Mouse (Mus musculus) brown adipose tissue, adult 24 weeks (tissue): ENCODE results near the gene Prok2. TPM values are rescaled to one million over a fixed set of nuclear protein-coding genes. Genes with fewer than 3 reads are reported as not detected.

ENCODE experiments used
- H3K27ac ChIP-seq: fragments of 200-500 bp; replicated peaks from 2 replicates; pipeline ENCODE4 v1.5.1; 2012; ENCODE audit warnings: low read depth, mild to moderate bottlenecking, low read length
- H3K4me1 ChIP-seq: fragments of 200-500 bp; 2 replicates; pipeline ENCODE4 v1.6.1; 2012; ENCODE audit warnings: low read length, mixed read lengths; ENCODE audit not compliant: control insufficient read depth, insufficient read depth, insufficient read length
- H3K4me3 ChIP-seq: fragments of 200-500 bp; 2 replicates; pipeline ENCODE4 v1.5.1; 2012; ENCODE audit warnings: low read depth, mild to moderate bottlenecking, low read length, moderate library complexity; ENCODE audit not compliant: insufficient read depth
- polyA plus RNA-seq: library from polyadenylated mRNA; stranded (reverse); fragments of >200 nt; gene quantifications from 2 replicates; pipeline ENCODE4 v1.2.4, GENCODE M21; 2012; ENCODE audit not compliant: missing spikeins, insufficient read depth, insufficient read length

Prok2 gene
- polyA plus RNA-seq, 1 experiment = not detected

DNA sequence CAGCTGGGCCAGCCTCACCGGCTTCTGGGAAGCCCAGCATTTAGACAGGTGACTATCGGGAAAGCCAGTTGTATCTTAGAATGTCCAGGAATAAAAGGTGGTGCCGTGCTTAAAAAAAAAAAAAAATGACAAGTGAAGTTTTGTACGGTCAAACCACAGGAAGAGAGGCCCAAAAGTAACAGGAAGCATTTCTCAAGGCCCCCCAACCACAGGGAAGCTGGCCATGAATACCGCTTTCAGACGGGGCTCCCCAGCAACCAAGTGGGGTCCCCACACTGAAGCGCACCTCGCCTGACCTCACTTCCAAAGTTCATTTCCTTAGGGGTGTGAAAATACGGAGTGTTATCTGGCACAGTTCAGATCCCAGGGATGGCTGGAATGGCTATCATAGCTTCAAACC is 5.2 kb downstream of the Prok2 start:
- Histone ChIP-seq H3K4me1 (no peaks in the 10 kb centered on the region), H3K27ac (no peak overlapping the region), H3K4me3 (no peak overlapping the region)

DNA sequence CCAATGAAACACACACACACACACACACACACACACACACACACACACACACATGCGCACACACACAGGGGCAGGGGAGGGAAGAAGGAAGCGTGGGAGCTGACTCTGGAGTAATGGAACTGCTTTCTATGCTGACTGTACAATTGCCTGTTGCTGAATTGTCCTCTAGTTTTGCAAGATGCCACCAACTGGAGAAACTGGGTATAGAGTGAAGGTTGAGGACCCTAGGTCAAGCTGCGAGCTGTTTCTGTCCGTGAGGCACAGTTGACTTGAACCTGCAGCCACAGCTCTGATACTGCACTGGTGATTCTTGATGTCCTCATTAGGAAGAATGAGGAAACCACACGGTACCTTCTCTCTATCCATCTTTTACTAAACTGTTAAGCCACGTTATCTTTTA is 10.3 kb downstream of the Prok2 start:
- Histone ChIP-seq H3K27ac (no peak overlapping the region), H3K4me3 (no peak overlapping the region), H3K4me1 (no peaks in the 10 kb centered on the region)

DNA sequence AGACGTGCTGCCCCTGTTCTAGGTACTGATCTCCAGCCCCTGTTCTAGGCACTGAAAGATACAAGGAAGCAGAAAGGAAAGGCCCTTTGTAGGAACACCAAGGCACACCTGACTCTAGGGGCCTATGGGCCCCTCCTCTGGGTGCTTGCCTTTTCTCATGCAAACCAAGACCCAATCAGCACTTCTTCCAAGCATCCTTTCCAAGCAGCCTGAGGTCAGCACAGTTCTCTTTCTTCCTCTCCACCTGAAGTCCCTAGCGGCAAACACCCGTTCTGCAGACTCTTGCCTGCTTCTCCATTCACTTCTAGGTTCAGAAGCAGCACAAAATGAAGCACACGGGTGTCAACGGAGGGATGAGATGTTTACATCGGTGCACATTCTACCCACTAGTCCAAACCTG is 11.0 kb downstream of the Prok2 start:
- no peak overlapping the region for H3K4me3 ChIP-seq
- H3K4me1 ChIP-seq = no peaks in the 10 kb centered on the region
- no peak overlapping the region for H3K27ac ChIP-seq

DNA sequence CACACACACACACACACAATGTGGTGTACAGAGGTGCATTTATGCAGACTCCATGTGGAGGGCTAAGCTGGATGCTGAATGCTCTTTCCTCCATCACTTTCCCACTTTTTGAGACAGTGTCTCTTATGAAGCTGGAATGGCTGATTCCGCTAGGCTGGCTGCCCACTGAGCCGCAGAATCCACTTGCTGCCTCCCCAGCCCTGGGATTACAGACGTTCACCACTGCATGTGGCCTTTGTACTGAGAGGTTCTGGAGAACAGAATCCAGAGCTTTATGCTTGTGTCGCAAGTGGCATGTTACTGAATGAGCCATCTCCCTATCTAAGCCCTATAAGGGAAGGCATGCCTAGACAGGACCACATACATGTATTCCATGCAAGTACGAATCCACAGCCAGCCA is 12.9 kb downstream of the Prok2 start:
- no peaks in the 10 kb centered on the region for H3K4me1 ChIP-seq
- H3K27ac ChIP-seq = no peak overlapping the region
- no peak overlapping the region for H3K4me3 ChIP-seq

DNA sequence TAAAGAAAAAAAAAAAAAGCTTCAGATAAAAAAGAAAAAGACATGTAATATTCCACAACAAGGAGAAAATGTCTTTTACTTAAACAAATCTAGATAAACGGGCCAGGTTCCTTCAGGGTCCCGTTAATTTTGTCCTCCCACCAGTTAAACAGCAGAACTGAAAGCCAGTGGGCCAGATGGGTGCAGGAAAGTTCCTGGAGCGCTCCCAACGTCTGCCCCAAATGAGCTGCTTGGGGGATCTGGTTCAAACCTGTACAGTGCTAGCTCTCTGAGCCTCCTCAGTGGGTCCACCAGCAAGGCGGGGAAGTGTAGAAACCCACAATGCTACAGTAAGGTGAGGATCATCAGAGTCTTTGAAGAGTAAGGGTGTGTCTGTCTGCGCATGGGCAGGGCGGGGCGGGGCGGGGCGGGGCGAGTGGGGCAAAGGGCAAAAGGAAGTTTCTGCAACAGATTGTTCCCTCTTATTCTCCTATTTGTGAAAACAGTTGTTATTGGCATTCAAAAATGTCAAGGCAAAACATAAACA is 14.6 kb downstream of the Prok2 start:
- no peaks in the 10 kb centered on the region for H3K4me1 ChIP-seq
- no peak overlapping the region for H3K27ac ChIP-seq
- H3K4me3 ChIP-seq = no peak overlapping the region

DNA sequence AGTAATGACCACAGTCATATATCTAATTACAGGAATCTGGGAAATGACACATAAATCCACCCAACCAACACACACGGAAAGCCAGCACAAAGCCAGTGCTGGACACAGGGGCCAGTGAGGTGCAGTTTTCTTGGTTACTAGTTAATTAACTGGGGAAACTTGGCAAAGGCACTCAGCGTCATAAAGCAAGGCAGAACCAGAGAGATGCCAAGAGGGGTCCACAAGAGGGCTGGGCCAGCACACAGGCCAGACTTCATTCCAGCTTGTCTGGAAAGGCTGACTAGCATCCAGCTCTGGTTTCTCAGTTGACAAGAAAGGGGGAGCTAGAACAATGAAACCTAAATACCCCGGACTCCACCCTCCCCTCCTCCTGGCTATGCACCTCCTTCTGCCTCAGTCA is 25.7 kb downstream of the Prok2 start:
- H3K4me1 ChIP-seq = no peaks in the 10 kb centered on the region
- no peak overlapping the region for H3K4me3 ChIP-seq

DNA sequence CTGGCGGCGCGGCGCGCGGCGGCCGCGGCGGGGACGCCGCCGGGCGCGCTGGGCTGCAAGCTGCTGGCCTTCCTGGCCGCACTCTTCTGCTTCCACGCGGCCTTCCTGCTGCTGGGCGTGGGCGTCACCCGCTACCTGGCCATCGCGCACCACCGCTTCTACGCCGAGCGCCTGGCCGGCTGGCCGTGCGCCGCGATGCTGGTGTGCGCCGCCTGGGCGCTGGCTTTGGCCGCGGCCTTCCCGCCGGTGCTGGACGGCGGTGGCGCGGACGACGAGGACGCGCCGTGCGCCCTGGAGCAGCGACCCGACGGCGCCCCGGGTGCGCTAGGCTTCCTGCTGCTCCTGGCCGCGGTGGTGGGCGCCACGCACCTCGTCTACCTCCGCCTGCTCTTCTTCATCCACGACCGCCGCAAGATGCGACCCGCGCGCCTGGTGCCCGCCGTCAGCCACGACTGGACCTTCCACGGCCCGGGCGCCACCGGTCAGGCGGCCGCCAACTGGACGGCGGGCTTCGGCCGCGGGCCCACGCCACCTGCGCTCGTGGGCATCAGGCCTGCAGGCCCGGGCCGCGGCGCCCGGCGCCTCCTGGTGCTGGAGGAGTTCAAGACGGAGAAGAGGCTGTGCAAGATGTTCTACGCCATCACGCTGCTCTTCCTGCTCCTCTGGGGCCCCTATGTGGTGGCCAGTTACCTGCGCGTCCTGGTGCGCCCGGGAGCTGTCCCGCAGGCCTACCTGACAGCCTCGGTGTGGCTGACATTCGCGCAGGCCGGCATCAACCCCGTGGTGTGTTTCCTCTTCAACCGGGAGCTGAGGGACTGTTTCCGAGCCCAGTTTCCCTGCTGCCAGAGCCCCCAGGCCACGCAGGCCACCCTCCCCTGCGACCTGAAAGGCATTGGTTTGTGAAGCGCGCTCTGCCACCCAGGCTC is 33.0 kb downstream of the Prok2 start:
- H3K27ac ChIP-seq = no peak overlapping the region
- peak overlapping the region; percentile 68 for H3K4me3 ChIP-seq
- no peaks in the 10 kb centered on the region for H3K4me1 ChIP-seq

More for the DNA sequence above, 25.7 kb downstream of the Prok2 start:
- H3K27ac ChIP-seq = no peak overlapping the region

DNA sequence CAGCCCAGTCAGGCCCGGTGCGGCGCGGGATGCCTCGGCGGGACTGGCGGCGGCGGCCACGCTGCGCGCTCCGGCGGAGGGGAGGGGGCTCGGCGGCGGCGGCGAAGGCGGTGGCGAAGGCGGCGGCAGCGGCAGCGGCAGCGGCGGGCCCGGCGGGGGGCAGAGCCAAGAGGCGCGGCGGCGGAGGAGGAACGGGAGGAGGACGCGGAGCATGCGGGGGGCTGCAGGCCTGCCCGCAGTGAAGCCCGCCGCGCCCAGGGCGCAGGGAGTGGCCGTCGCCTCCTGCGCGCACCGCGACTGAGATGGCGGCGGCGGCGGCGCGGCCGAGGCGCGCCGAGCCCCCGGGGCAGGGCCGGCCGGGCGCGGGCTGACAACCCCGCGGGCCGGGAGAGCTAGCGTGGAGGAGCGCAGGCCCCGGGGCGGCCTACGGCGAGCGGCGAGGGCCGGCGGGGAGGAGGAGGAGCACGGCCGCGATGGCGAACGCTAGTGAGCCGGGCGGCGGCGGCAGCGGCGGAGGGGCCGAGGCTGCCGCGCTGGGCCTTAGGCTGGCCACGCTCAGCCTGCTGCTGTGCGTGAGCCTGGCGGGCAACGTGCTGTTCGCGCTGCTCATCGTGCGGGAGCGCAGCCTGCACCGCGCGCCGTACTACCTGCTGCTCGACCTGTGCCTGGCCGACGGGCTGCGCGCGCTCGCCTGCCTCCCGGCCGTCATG is 33.8 kb downstream of the Prok2 start, which contains the start of gene Gpr27:
Gene Gpr27, plus strand, starts transcription at position 474 of the 710 bp plus-strand sequence.
- Histone ChIP-seq H3K4me1 (no peaks in the 10 kb centered on the region), H3K4me3 (peak within 1 kb of the TSS; percentile 68), H3K27ac (no peak within 1 kb of the TSS)

DNA sequence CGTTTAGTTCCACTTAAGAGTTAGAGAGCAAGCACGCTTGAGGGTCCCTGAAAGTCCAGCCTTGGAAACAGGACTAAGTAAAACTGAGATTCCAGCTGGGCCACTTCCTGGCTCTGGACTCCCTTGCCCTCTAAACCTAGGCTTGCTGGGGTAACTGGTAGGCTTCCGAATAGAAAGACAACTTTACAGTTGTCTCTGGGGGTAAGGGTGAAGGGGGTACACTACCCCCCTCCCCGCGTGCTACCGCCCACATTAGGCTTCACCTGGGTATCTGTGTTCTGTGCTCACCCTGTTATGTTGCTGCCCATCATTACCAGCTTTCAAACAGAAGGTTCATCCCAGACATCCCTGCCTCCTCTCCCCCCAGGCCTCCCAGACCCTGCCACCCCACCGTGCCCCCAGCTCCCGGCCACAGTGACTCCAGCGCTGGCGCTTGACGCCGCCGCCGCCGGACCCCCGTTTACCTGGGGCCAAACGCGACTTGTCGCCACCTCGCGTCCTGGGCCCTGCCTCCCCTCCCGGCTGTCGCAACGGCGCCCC is 34.5 kb downstream of the Prok2 start:
- H3K4me1 ChIP-seq = no peaks in the 10 kb centered on the region
- H3K4me3 ChIP-seq = peak overlapping the region; percentile 68
- H3K27ac ChIP-seq = no peak overlapping the region

DNA sequence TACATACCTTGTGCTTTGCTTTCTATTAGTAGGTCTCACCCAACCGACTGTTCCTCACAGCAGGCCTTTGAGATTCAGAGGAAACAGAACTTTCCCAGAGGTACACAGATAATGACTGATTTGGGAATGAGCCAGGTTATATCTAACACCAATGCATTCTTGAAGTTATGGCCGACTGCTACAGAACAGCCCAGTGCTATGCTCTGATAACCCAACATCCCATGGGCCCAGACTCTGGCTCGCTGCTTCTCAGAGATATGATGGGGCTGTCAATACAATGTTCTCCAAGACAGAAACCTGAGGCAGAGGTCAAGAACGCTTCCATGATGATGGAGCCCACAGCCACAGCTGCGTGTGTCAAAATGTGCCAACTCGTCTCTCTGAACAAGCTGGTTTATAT is 37.7 kb downstream of the Prok2 start:
- Histone ChIP-seq H3K4me1 (no peaks in the 10 kb centered on the region), H3K27ac (no peak overlapping the region), H3K4me3 (no peak overlapping the region)

DNA sequence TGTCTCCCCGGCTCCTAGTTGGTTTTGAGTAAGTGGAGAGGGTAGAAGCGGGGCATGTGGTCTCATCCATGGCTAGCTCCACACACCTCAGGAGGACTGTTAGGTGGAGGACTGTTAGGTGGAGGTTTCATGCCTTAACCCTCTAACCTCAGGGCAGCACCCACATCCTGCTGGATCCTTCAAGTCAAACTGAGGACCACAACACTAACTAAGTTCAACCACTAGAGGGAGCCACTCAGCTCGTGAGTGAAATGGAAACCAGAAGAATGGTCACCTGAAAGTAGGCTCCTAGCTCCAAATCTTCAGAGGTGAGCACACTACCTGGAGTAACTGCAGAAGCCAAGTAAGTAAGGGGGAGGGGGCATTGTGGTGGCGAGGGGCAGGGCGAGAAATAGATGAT is 41.3 kb downstream of the Prok2 start:
- no peak overlapping the region for H3K27ac ChIP-seq

DNA sequence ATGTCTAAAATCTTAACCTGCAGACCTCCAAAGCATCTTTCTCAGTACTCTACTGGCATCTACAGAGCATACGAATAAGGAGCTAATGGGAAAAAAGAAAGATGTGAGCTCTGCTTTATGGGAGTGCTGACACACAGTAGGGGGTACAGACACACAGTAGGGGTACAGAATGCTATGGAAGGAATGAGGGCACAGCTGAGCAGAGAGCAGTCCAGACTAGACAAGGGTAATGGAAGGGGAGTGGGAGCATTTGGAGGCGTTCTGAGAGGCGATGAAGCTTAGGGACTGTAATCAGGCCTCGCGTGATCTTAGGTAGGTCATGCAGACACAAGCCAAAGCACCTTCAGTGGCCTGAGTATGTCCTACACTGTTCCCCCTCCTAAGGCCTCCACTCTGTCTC is 42.2 kb downstream of the Prok2 start:
- H3K27ac ChIP-seq = no peak overlapping the region
- no peaks in the 10 kb centered on the region for H3K4me1 ChIP-seq
- H3K4me3 ChIP-seq = no peak overlapping the region

More for the DNA sequence above, 41.3 kb downstream of the Prok2 start:
- no peak overlapping the region for H3K4me3 ChIP-seq
- H3K4me1 ChIP-seq = no peaks in the 10 kb centered on the region

DNA sequence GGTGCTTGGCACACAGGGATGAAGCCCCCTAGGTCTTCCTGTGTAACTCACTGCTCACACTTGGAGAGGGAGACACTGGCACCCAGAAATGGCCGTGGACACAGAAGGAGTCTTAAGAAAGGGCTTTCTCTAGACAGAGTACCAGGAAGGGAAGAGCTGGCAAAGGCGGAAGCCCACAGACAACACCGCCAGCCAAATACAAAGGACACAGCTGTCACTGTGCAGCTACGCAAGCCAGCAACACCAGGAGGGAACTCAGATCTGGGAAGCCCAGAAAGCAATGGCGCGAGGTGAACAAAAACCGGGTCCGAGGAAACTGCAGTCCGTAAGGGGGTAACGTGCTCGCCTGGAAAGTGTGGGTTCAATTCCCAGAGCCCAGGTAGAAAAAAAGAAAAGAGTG is 48.1 kb downstream of the Prok2 start:
- no peak overlapping the region for H3K27ac ChIP-seq
- H3K4me1 ChIP-seq = no peaks in the 10 kb centered on the region
- no peak overlapping the region for H3K4me3 ChIP-seq

DNA sequence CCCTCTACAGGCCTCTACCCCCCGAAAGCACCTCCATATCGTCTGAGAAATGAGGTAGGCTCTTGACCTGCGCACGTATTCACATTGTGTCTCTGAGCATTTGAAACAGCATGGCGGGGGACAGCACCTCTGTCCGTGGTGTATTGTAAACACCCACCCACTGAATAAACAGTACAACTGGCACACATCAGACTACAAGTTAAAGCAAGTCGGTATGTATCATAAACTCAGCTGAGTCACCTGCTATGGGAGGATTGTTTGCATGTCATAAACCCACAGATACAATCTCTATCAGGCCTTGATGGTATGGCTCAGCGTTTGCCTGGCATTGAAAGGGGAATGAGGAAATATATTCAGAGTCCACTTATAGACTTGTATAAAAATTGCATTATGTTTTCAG is 48.9 kb downstream of the Prok2 start:
- Histone ChIP-seq H3K4me3 (no peak overlapping the region), H3K27ac (no peak overlapping the region), H3K4me1 (no peaks in the 10 kb centered on the region)

DNA sequence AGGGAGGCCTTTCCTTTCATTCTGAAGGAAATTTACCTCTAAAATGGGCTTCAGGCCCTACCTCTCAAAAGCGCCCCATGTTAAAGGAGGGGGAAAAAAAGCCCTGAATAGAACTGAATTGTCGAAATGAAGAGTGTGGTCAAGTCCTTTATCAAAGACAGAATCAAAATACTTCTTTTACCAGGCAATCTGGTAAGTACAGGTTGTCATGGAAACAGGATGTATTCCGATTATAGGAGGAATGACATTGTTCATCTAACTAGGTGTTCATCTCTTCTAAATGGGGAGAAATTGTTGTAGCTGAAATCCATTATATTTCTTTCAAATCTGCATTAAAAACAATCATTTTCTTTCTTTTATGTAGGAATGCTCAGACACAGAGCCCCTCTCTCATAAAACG is 51.7 kb downstream of the Prok2 start:
- no peak overlapping the region for H3K27ac ChIP-seq
- no peak overlapping the region for H3K4me3 ChIP-seq
- no peaks in the 10 kb centered on the region for H3K4me1 ChIP-seq
